Comparison of ENCODE assay signal across 28 mouse cellular contexts in genomic region chr4:149463435-149463950, GRCm38 (mm10). TPM values are rescaled to one million over a fixed set of nuclear protein-coding genes. Genes with fewer than 3 reads are reported as not detected.
DNase-seq lines count a peak whose midpoint lies in the region; ATAC-seq and TF ChIP-seq lines count a peak whose summit lies in the region.
"Had no signal": no experiment of that assay in that cellular context is flagged by ENCODE, and none has a peak within 500 bp of the region (broad histone marks: within the 10 kb centered on the region; RNA-seq: fewer than 3 reads in every experiment).

No protein-coding gene starts in this region.

- no peaks in the 10 kb centered on the region for H3K9me3 ChIP-seq in MEL (replicated peaks; ENCODE audit: insufficient read depth, low read length)
- H3K9me3 ChIP-seq in stomach, postnatal 0 days (ENCODE audit: control insufficient read depth, low read length): no peaks in the 10 kb centered on the region
- H3K9me3 ChIP-seq: embryonic facial prominence, embryonic 12.5 days; forebrain, embryonic 15.5 days; heart, embryonic 15.5 days; hindbrain, embryonic 10.5 days had no signal

- no peak overlapping the region for H3K9ac ChIP-seq in MEL (ENCODE audit: control insufficient read depth, low read depth, low read length, poor library complexity, severe bottlenecking)
- no peak overlapping the region for H3K9ac ChIP-seq in stomach, postnatal 0 days (ENCODE audit: low read length)
- H3K9ac ChIP-seq: embryonic facial prominence, embryonic 12.5 days; forebrain, embryonic 15.5 days; heart, embryonic 15.5 days; hindbrain, embryonic 14.5 days had no signal

- TF ChIP-seq EP300 in MEL (IDR thresholded peaks at IDR 0.05; ENCODE audit: low read depth in 1 of 2, low read length in 2 of 2): no peak
- TF ChIP-seq EP300 in stomach, postnatal 0 days (optimal IDR thresholded peaks at IDR 0.05): no peak

- DNase-seq in lung, postnatal 36 days: peak; percentile 9
- DNase-seq in lung, adult 18-20 months: no peak
- peak; percentile 40 for DNase-seq in urinary bladder, postnatal 14 days (ENCODE audit: low spot score)
- no peak for DNase-seq in urinary bladder, postnatal 4 days (ENCODE audit: low spot score in 2 of 2)
- DNase-seq in MEL (ENCODE audit: low read depth, low spot score): no peak
- DNase-seq in stomach, postnatal 0 days (ENCODE audit: low spot score): peak; percentile 35
- no peak for DNase-seq in right cerebral cortex, postnatal 36 days (ENCODE audit: low spot score in 2 of 2)
- no peak for DNase-seq in spleen, adult 12 weeks (ENCODE audit: low spot score)
- DNase-seq: adrenal gland, postnatal 10 days; B cell, adult 2 months; cerebellum, adult 11-12 months; cerebellum, adult 9-10 months; gastrocnemius, postnatal 10 days; heart, adult 2 months; heart, postnatal 14 days had no signal

- H3K4me2 ChIP-seq in stomach, postnatal 0 days (replicated peaks; ENCODE audit: low read depth): no peak overlapping the region
- H3K4me2 ChIP-seq: embryonic facial prominence, embryonic 12.5 days; forebrain, embryonic 15.5 days; heart, embryonic 11.5 days; heart, embryonic 15.5 days; hindbrain, embryonic 14.5 days had no signal

- TF ChIP-seq RAD21 in MEL (IDR thresholded peaks at IDR 0.05; ENCODE audit: low read depth, low read length): no peak

- no peaks in the 10 kb centered on the region for H3K36me3 ChIP-seq in MEL (ENCODE audit: control insufficient read depth in 1 of 2, insufficient read depth in 2 of 2, low read length in 2 of 2)
- no peaks in the 10 kb centered on the region for H3K36me3 ChIP-seq in stomach, postnatal 0 days (ENCODE audit: control insufficient read depth, insufficient read depth, low read length)

- no peak for TF ChIP-seq POLR2A in MEL (IDR thresholded peaks at IDR 0.05; ENCODE audit: control insufficient read depth in 1 of 2, insufficient read depth in 1 of 2, low read depth in 1 of 2, low read length in 2 of 2, poor library complexity in 1 of 2)

- WGBS in stomach, postnatal 0 days: 70% methylated on average over 6 of the region's 6 CpGs

- H3K27ac ChIP-seq in MEL (ENCODE audit: control insufficient read depth, low read depth, low read length): no peak overlapping the region
- no peak overlapping the region for H3K27ac ChIP-seq in stomach, postnatal 0 days (replicated peaks)
- H3K27ac ChIP-seq: embryonic facial prominence, embryonic 12.5 days; forebrain, embryonic 15.5 days; heart, adult 2 months; heart, embryonic 15.5 days; hindbrain, embryonic 10.5 days; hindbrain, embryonic 14.5 days had no signal

- no peaks in the 10 kb centered on the region for H3K27me3 ChIP-seq in MEL (ENCODE audit: control insufficient read depth in 1 of 2, insufficient read depth in 2 of 2, low read length in 2 of 2)
- H3K27me3 ChIP-seq in stomach, postnatal 0 days (ENCODE audit: control insufficient read depth, insufficient read depth, low read length): no peaks in the 10 kb centered on the region
- H3K27me3 ChIP-seq: embryonic facial prominence, embryonic 12.5 days; forebrain, embryonic 15.5 days; heart, embryonic 15.5 days had no signal

- ATAC-seq in stomach, postnatal 0 days (ENCODE audit: low FRiP score, low TSS enrichment): no peak
- ATAC-seq: CD4-positive, CD25-positive, alpha-beta regulatory T cell, adult 4 months; forebrain, embryonic 15.5 days had no signal

- no peaks in the 10 kb centered on the region for H3K4me1 ChIP-seq in MEL (ENCODE audit: control insufficient read depth in 1 of 2, insufficient read depth in 2 of 2, low read length in 2 of 2)
- H3K4me1 ChIP-seq in stomach, postnatal 0 days (replicated peaks; ENCODE audit: control insufficient read depth, insufficient read depth): no peaks in the 10 kb centered on the region
- H3K4me1 ChIP-seq: embryonic facial prominence, embryonic 12.5 days; forebrain, embryonic 15.5 days had no signal

- H3K79me2 ChIP-seq in MEL (ENCODE audit: control insufficient read depth, insufficient read depth, low read length, poor library complexity): no peaks in the 10 kb centered on the region

- 0 out of 4 replicates have a peak overlapping the region, but pooled peaks of 1 of the 2 experiments have one; percentile 31 for H3K4me3 ChIP-seq in MEL (ENCODE audit: control insufficient read depth in 1 of 2, insufficient read depth in 1 of 2, low read depth in 2 of 2, low read length in 2 of 2)
- no peak overlapping the region for H3K4me3 ChIP-seq in stomach, postnatal 0 days (ENCODE audit: low read depth, low read length)
- H3K4me3 ChIP-seq: embryonic facial prominence, embryonic 12.5 days; forebrain, embryonic 15.5 days; heart, adult 2 months; heart, embryonic 15.5 days; hindbrain, embryonic 10.5 days had no signal

- no peak for TF ChIP-seq CTCF in MEL (IDR thresholded peaks at IDR 0.05 in 2 of 3, conservative IDR thresholded peaks at IDR 0.05 in 1 of 3; ENCODE audit: control insufficient read depth in 1 of 3, insufficient read depth in 1 of 3, low read depth in 2 of 3, low read length in 3 of 3, poor library complexity in 1 of 3, severe bottlenecking in 1 of 3)
- no peak for TF ChIP-seq CTCF in stomach, postnatal 0 days (IDR thresholded peaks at IDR 0.05; ENCODE audit: low read depth)

TF ChIP-seq in MEL, 35 proteins besides CTCF, POLR2A, EP300 and RAD21:
- TF ChIP-seq ZNF384 (IDR thresholded peaks at IDR 0.05; ENCODE audit: low read depth, low read length): peak; percentile 76
- TF ChIP-seq MYC (IDR thresholded peaks at IDR 0.05; ENCODE audit: low read depth, low read length): no peak
- TF ChIP-seq GATA1 (IDR thresholded peaks at IDR 0.05; ENCODE audit: low read depth, low read length): 0 out of 2 replicates have a peak, but pooled peaks have one; percentile 10

RNA-seq across cellular contexts. Expression of gene Rbp7, which starts 8.7 kb away (rescaled TPM):
- not detected in 2 replicates for total RNA-seq in MEL (2012; rRNA removed)
- not detected for polyA plus RNA-seq in MEL (2012; ENCODE audit: insufficient read depth in 1 of 2, insufficient read length in 2 of 2, low read depth in 1 of 2, low replicate concordance in 2 of 2, missing spikeins in 1 of 2)
- 6.3 and 7.7 TPM in 2 replicates for polyA plus RNA-seq in stomach, postnatal 0 days (2015; fragmentation: Nextera tagmentation; extraction: Ambion mirVana)
- polyA plus RNA-seq: brain, embryonic 14.5 days; CD4-positive, CD25-positive, alpha-beta regulatory T cell, adult 4 months; forebrain, embryonic 11.5 days; forebrain, embryonic 15.5 days; hindbrain, embryonic 10.5 days; hindbrain, embryonic 14.5 days had no signal

RNA-seq across cellular contexts. Expression of gene Tmem274, which starts 13.7 kb away (rescaled TPM):
- not detected in 2 replicates for total RNA-seq in MEL (2012; rRNA removed)
- polyA plus RNA-seq in MEL (2012; ENCODE audit: insufficient read depth in 1 of 2, insufficient read length in 2 of 2, low read depth in 1 of 2, low replicate concordance in 2 of 2, missing spikeins in 1 of 2): not detected
- not detected in 2 replicates for polyA plus RNA-seq in stomach, postnatal 0 days (2015; fragmentation: Nextera tagmentation; extraction: Ambion mirVana)
- total RNA-seq: adrenal gland, postnatal 10 days; adrenal gland, postnatal 4 days; gastrocnemius, postnatal 10 days; gastrocnemius, postnatal 4 days; heart, adult 2 months; heart, postnatal 14 days had no signal
- polyA plus RNA-seq: brain, embryonic 14.5 days; cortical plate, adult 2 months; frontal cortex, adult 2 months; heart, adult 2 months; heart, embryonic 11.5 days; hindbrain, embryonic 14.5 days had no signal

RNA-seq across cellular contexts. Expression of gene Nmnat1, which starts 21.5 kb away (rescaled TPM):
- total RNA-seq in MEL (2012; rRNA removed): 18.9 and 22.3 TPM in 2 replicates
- polyA plus RNA-seq in MEL (2012; ENCODE audit: insufficient read depth in 1 of 2, insufficient read length in 2 of 2, low read depth in 1 of 2, low replicate concordance in 2 of 2, missing spikeins in 1 of 2): 10 to 100 TPM in 1 of 2 experiments, not detected in 1; 19.8 TPM
- 6.1 and 6.5 TPM in 2 replicates for polyA plus RNA-seq in stomach, postnatal 0 days (2015; fragmentation: Nextera tagmentation; extraction: Ambion mirVana)

RNA-seq across cellular contexts. Expression of gene Lzic, which starts 21.5 kb away (rescaled TPM):
- total RNA-seq in MEL (2012; rRNA removed): 24.0 and 25.0 TPM in 2 replicates
- 10 to 100 TPM in 1 of 2 experiments, not detected in 1; 26.2 TPM for polyA plus RNA-seq in MEL (2012; ENCODE audit: insufficient read depth in 1 of 2, insufficient read length in 2 of 2, low read depth in 1 of 2, low replicate concordance in 2 of 2, missing spikeins in 1 of 2)
- 18.9 and 22.5 TPM in 2 replicates for polyA plus RNA-seq in stomach, postnatal 0 days (2015; fragmentation: Nextera tagmentation; extraction: Ambion mirVana)

RNA-seq across cellular contexts. Expression of gene Ube4b, which starts 36.9 kb away (rescaled TPM):
- 28.4 and 39.0 TPM in 2 replicates for total RNA-seq in MEL (2012; rRNA removed)
- 100 to 1,000 TPM in 1 of 2 experiments, 10 to 100 TPM in 1; 71.0 to 104 TPM for polyA plus RNA-seq in MEL (2012; ENCODE audit: insufficient read depth in 1 of 2, insufficient read length in 2 of 2, low read depth in 1 of 2, low replicate concordance in 2 of 2, missing spikeins in 1 of 2)
- 14.4 and 15.8 TPM in 2 replicates for polyA plus RNA-seq in stomach, postnatal 0 days (2015; fragmentation: Nextera tagmentation; extraction: Ambion mirVana)

Comparison
In these comparisons a context has a peak if more than half of its experiments do, and no peak if none do; other contexts are left out.
1. DNase-seq: peak in lung, postnatal 36 days (single experiment), urinary bladder, postnatal 14 days (single experiment) and stomach, postnatal 0 days (single experiment); none in lung, adult 18-20 months (0 of 2), urinary bladder, postnatal 4 days (0 of 2), MEL (single experiment), right cerebral cortex, postnatal 36 days (0 of 2) and spleen, adult 12 weeks (single experiment).